Mouse (Mus musculus) liver, adult 2 months (tissue): Measurements from ENCODE around the gene Igdcc4. TPM values are rescaled to one million over a fixed set of nuclear protein-coding genes. Genes with fewer than 3 reads are reported as not detected.

Experiments used
- DNase-seq: peaks from one replicate; pipeline ENCODE4 v3.0.0-alpha.2; 2011; ENCODE audit warnings: low read depth, low spot score; ENCODE audit errors: extremely low read depth
- H3K27ac ChIP-seq: fragments of 200-500 bp; replicated peaks from 2 replicates; pipeline ENCODE4 v1.5.1; 2012; ENCODE audit warnings: low read depth, mild to moderate bottlenecking, control low read depth, inconsistent platforms, low read length; ENCODE audit not compliant: insufficient read depth
- H3K27me3 ChIP-seq: fragments of 200-500 bp; 2 replicates; pipeline ENCODE4 v1.6.1; 2012; ENCODE audit warnings: mild to moderate bottlenecking, moderate library complexity, low read length, inconsistent platforms; ENCODE audit not compliant: control insufficient read depth, insufficient read depth
- H3K36me3 ChIP-seq: fragments of 200-500 bp; 2 replicates; pipeline ENCODE4 v1.6.1; 2012; ENCODE audit warnings: low read length, inconsistent platforms; ENCODE audit not compliant: control insufficient read depth, insufficient read depth
- H3K4me1 ChIP-seq: fragments of 200-500 bp; 2 replicates; pipeline ENCODE4 v1.6.1; 2011; ENCODE audit warnings: low read length; ENCODE audit not compliant: control insufficient read depth, insufficient read depth
- H3K4me3 ChIP-seq: fragments of 200-500 bp; 2 replicates; pipeline ENCODE4 v1.5.1; 2011; ENCODE audit warnings: low read depth, mild to moderate bottlenecking, control low read depth, low read length, moderate library complexity; ENCODE audit not compliant: insufficient read depth
- H3K79me2 ChIP-seq: fragments of 200-500 bp; 2 replicates; pipeline ENCODE4 v1.6.1; 2012; ENCODE audit warnings: inconsistent platforms, mild to moderate bottlenecking, low read length, moderate library complexity; ENCODE audit not compliant: control insufficient read depth, insufficient read depth
- H3K9ac ChIP-seq: fragments of 200-500 bp; 2 replicates; pipeline ENCODE4 v1.6.1; 2012; ENCODE audit warnings: low read depth, mild to moderate bottlenecking, control low read depth, inconsistent platforms, low read length
- CTCF ChIP-seq: fragments of 200-500 bp; IDR thresholded peaks from 2 replicates; pipeline ENCODE4 v1.5.1; 2011; ENCODE audit warnings: low read depth, low read length, control low read depth
- POLR2A ChIP-seq: fragments of 200-500 bp; IDR thresholded peaks from 2 replicates; pipeline ENCODE4 v1.6.1; 2011; ENCODE audit warnings: low read length, control low read depth; ENCODE audit not compliant: insufficient read depth; ENCODE audit errors: extremely low read depth
- WGBS: fragments of 180-500 bp; shearing (Covaris S2); methylation state at CpG from one replicate; pipeline ENCODE4 v1.1.7; 2018; 5-methylcytosine and 5-hydroxymethylcytosine counted together
- polyA plus RNA-seq: library from polyadenylated mRNA; depleted of rRNA; stranded (reverse); fragments of >200 nt; gene quantifications from 2 replicates; pipeline ENCODE4 v1.2.3, GENCODE M21; 2012
- total RNA-seq: library from RNA; depleted of rRNA; stranded (reverse); fragments of >200 nt; gene quantifications from 2 replicates; pipeline ENCODE4 v1.2.3, GENCODE M21; 2014

Gene Igdcc4
- total and polyA plus RNA-seq, 2 experiments: 0.12 to 0.18 TPM

- H3K27ac ChIP-seq: no peak overlapping the region
- no peak overlapping the region for H3K4me3 ChIP-seq
- DNase-seq: no peak
- H3K27me3 ChIP-seq: no peaks in the 10 kb centered on the region
- TF ChIP-seq POLR2A: no peak
- TF ChIP-seq CTCF: no peak
- H3K79me2 ChIP-seq: no peaks in the 10 kb centered on the region
- no peaks in the 10 kb centered on the region for H3K36me3 ChIP-seq
- no peak overlapping the region for H3K9ac ChIP-seq
- 67% methylated on average over 2 of the region's 2 CpGs for WGBS
- no peaks in the 10 kb centered on the region for H3K4me1 ChIP-seq
Observed at GRCm38 (mm10) chr9:65117516-65117915, 16.2 kb downstream of the Igdcc4 start.

GRCm38 (mm10) chr9:65120935-65121334 lies 19.6 kb downstream of the Igdcc4 start:
- no peak overlapping the region for H3K4me3 ChIP-seq
- no peaks in the 10 kb centered on the region for H3K27me3 ChIP-seq
- WGBS: 30% methylated on average over 3 of the region's 3 CpGs
- H3K9ac ChIP-seq: no peak overlapping the region
- TF ChIP-seq POLR2A: no peak
- TF ChIP-seq CTCF: peak; percentile 81
- no peaks in the 10 kb centered on the region for H3K36me3 ChIP-seq
- no peak overlapping the region for H3K27ac ChIP-seq
- H3K79me2 ChIP-seq: no peaks in the 10 kb centered on the region
- peak; percentile 21 for DNase-seq
- no peaks in the 10 kb centered on the region for H3K4me1 ChIP-seq

GRCm38 (mm10) chr9:65122545-65122944 lies 21.3 kb downstream of the Igdcc4 start:
- Histone ChIP-seq H3K4me3 (no peak overlapping the region), H3K9ac (no peak overlapping the region), H3K27me3 (no peaks in the 10 kb centered on the region), H3K79me2 (no peaks in the 10 kb centered on the region), H3K4me1 (no peaks in the 10 kb centered on the region), H3K27ac (no peak overlapping the region), H3K36me3 (no peaks in the 10 kb centered on the region)
- 75% methylated on average over 18 of the region's 18 CpGs for WGBS
- no peak for DNase-seq
- TF ChIP-seq CTCF: no peak
- TF ChIP-seq POLR2A: no peak

- Histone ChIP-seq H3K79me2 (no peaks in the 10 kb centered on the region), H3K27me3 (no peaks in the 10 kb centered on the region), H3K9ac (no peak overlapping the region), H3K27ac (no peak overlapping the region), H3K36me3 (no peaks in the 10 kb centered on the region), H3K4me1 (no peaks in the 10 kb centered on the region), H3K4me3 (peak overlapping the region; percentile 10; the same call in 1 of the 2 replicates)
- TF ChIP-seq POLR2A: no peak
- peak; percentile 36 for TF ChIP-seq CTCF
- WGBS: 74% methylated on average over 48 of the region's 48 CpGs
- no peak for DNase-seq
Observed at GRCm38 (mm10) chr9:65123552-65124168, 22.4 kb downstream of the Igdcc4 start.

GRCm38 (mm10) chr9:65128123-65128815 lies 27.0 kb downstream of the Igdcc4 start:
- Histone ChIP-seq H3K27ac (no peak overlapping the region), H3K79me2 (no peaks in the 10 kb centered on the region), H3K9ac (no peak overlapping the region), H3K4me3 (no peak overlapping the region), H3K4me1 (no peaks in the 10 kb centered on the region), H3K27me3 (no peaks in the 10 kb centered on the region), H3K36me3 (no peaks in the 10 kb centered on the region)
- 64% methylated on average over 25 of the region's 25 CpGs for WGBS
- TF ChIP-seq POLR2A (no peak), CTCF (no peak)
- no peak for DNase-seq

GRCm38 (mm10) chr9:65131717-65132116 lies 30.4 kb downstream of the Igdcc4 start:
- H3K79me2 ChIP-seq: no peaks in the 10 kb centered on the region
- 87% methylated on average over 5 of the region's 5 CpGs for WGBS
- TF ChIP-seq POLR2A: no peak
- no peak for TF ChIP-seq CTCF
- no peaks in the 10 kb centered on the region for H3K4me1 ChIP-seq
- H3K36me3 ChIP-seq: no peaks in the 10 kb centered on the region
- no peaks in the 10 kb centered on the region for H3K27me3 ChIP-seq
- DNase-seq: no peak
- H3K9ac ChIP-seq: no peak overlapping the region
- no peak overlapping the region for H3K27ac ChIP-seq
- H3K4me3 ChIP-seq: no peak overlapping the region
